Mouse (Mus musculus): Measurements from ENCODE around the gene Vmn2r62.
"Not testable (repeated sequence)": the region's sequence is repeated elsewhere in the genome, so short reads cannot be mapped to it uniquely, and the experiment has no call there.

The Vmn2r62 gene

GRCm38 (mm10) chr7:42793425-42793824, at the start of gene Vmn2r62:
Gene Vmn2r62 (minus strand): TSS chr7:42793525.
- DNase-seq (ENCODE audit: low read depth) = not testable (repeated sequence)

- DNase-seq (ENCODE audit: low read depth) = not testable (repeated sequence)
These were observed 45.0 kb upstream of the Vmn2r62 start for GRCm38 (mm10) chr7:42838366-42838765.

GRCm38 (mm10) chr7:42832221-42832620, 38.9 kb upstream of the Vmn2r62 start:
- no peak for DNase-seq (ENCODE audit: low read depth)

GRCm38 (mm10) chr7:42749836-42750235, 43.5 kb downstream of the Vmn2r62 start:
- no peak for DNase-seq (ENCODE audit: low read depth)

- no peak for DNase-seq (ENCODE audit: low read depth)
These were observed 54.7 kb downstream of the Vmn2r62 start for GRCm38 (mm10) chr7:42738536-42739210.

- not testable (repeated sequence) for DNase-seq (ENCODE audit: low read depth)
These were observed 66.4 kb downstream of the Vmn2r62 start, which contains the start of gene Gm17067 for GRCm38 (mm10) chr7:42726917-42727316. Gene Gm17067 (minus strand): TSS chr7:42727017.

Data from naive thymus-derived CD4-positive, alpha-beta T cell, adult 2 months (primary cell).